Mouse (Mus musculus): ENCODE data around the gene Hist2h2aa1.

- TF ChIP-seq POLR2A (IDR thresholded peaks at IDR 0.05; ENCODE audit: control insufficient read depth, extremely low read depth, insufficient read depth, low read length, poor library complexity) = no peak
- no peak for TF ChIP-seq CTCF (IDR thresholded peaks at IDR 0.05; ENCODE audit: borderline replicate concordance, control insufficient read depth, extremely low read depth, insufficient read depth, low read length, poor library complexity)
These were observed 14.9 kb downstream of the Hist2h2aa1 start for GRCm38 (mm10) chr3:96260220-96260619.
